Mouse (Mus musculus) hindbrain, embryonic 10.5 days (tissue): ENCODE measurements around the gene Lgi2. TPM values are rescaled to one million over a fixed set of nuclear protein-coding genes. Genes with fewer than 3 reads are reported as not detected.

Source experiments
- DNase-seq: peaks from one replicate; pipeline ENCODE4 v3.0.0-alpha.2; 2017; ENCODE audit warnings: low spot score
- H3K27ac ChIP-seq: fragments of 300-500 bp; sonication (generic); 2 replicates; pipeline ENCODE4 v1.5.1; 2016; ENCODE audit warnings: mild to moderate bottlenecking, moderate library complexity
- H3K27me3 ChIP-seq: fragments of 300-500 bp; sonication (generic); 2 replicates; pipeline ENCODE4 v1.6.1; 2016; ENCODE audit warnings: mild to moderate bottlenecking; ENCODE audit not compliant: poor library complexity, insufficient read depth, severe bottlenecking
- H3K36me3 ChIP-seq: fragments of 300-500 bp; sonication (generic); 2 replicates; pipeline ENCODE4 v1.6.1; 2016; ENCODE audit warnings: mild to moderate bottlenecking, moderate library complexity
- H3K4me1 ChIP-seq: fragments of 300-500 bp; sonication (generic); replicated peaks from 2 replicates; pipeline ENCODE4 v1.6.1; 2016; ENCODE audit warnings: mild to moderate bottlenecking
- H3K4me3 ChIP-seq: fragments of 300-500 bp; sonication (generic); 2 replicates; pipeline ENCODE4 v1.5.1; 2016; ENCODE audit warnings: mild to moderate bottlenecking, moderate library complexity
- H3K9me3 ChIP-seq: fragments of 300-500 bp; sonication (generic); 2 replicates; pipeline ENCODE4 v1.6.1; 2016; ENCODE audit warnings: mild to moderate bottlenecking, moderate library complexity
- WGBS: fragments of 180-500 bp; shearing (Covaris S2); methylation state at CpG from one replicate; pipeline ENCODE4 v1.1.7; 2016; 5-methylcytosine and 5-hydroxymethylcytosine counted together
- polyA plus RNA-seq: library from polyadenylated mRNA; unstranded; fragments of >200 nt; fragmentation: Nextera tagmentation; extraction: Ambion mirVana; gene quantifications from 2 replicates; pipeline ENCODE4 v1.2.1, GENCODE M21; 2016

Gene Lgi2
- polyA plus RNA-seq, 1 experiment from 2014 or later: 1.3 TPM

DNA sequence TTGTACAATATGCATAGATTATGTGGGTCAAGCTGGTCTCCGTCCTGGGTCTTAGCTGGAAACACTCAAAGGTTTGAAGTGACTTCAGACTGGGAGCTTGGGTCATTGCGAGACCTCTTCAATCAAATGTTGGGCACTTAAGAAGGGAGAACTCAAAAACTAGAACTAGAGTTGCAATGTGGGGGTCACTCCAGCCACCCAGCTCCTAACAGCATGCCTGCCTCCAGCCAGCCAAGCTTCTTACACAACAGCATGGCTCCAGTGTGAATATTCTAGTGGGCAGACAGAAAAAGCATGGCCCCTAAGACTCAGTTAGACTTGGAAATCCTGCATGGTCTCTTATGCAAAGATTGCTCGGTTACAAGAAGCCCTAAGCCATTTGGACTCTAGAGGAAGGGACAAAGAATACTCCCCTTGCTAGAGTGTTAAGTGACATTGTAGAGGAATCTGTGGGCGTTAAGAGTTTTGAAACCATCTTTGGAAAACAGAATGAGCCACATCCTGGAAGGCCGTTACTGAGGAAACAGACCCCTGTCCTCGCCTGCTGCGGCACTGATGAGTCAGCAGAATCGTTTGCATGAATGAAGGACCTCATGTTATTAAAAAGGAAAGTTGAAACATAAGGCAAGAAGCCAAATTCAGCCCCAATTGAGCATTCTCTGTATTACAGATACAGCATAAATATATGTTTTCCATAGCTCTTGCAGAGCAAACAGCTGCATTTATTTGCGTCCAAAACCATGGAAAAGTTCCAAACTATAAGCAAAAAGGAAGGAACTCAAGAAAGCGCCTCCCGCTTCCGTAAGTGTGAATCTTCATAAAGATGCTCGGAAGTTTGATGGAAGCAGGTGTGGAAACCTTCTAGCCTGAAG, 78.5 kb downstream of the Lgi2 start:
- DNase-seq: no peak
- no peaks in the 10 kb centered on the region for H3K27me3 ChIP-seq
- H3K27ac ChIP-seq: no peak overlapping the region
- no peak overlapping the region for H3K4me3 ChIP-seq
- WGBS: 88% methylated on average over 13 of the region's 13 CpGs
- H3K4me1 ChIP-seq: no peaks in the 10 kb centered on the region
- no peaks in the 10 kb centered on the region for H3K36me3 ChIP-seq
- H3K9me3 ChIP-seq: no peaks in the 10 kb centered on the region

Other genes with a start within 250 kb of the Lgi2 start
- 1.5 and 2.0 TPM in 2 replicates for gene Sod3, start 202.7 kb downstream of the Lgi2 start, polyA plus RNA-seq
- 2.3 and 2.5 TPM in 2 replicates for gene Ccdc149, start 94.9 kb downstream of the Lgi2 start, polyA plus RNA-seq
- gene Sepsecs, start 103.2 kb upstream of the Lgi2 start, polyA plus RNA-seq: 7.4 and 9.3 TPM in 2 replicates
- gene Pi4k2b, start 175.1 kb upstream of the Lgi2 start, polyA plus RNA-seq: 15.7 and 16.5 TPM in 2 replicates
- gene Zcchc4, start 208.9 kb upstream of the Lgi2 start, polyA plus RNA-seq: 15.9 and 18.0 TPM in 2 replicates